Mouse (Mus musculus): ENCODE data around the gene Sufu. TPM values are rescaled to one million over a fixed set of nuclear protein-coding genes. Genes with fewer than 3 reads are reported as not detected.
A peak's percentile ranks its signal among the peaks of the same experiment; 100 is the strongest.

Sufu gene
- polyA plus RNA-seq, 1 experiment: 16.6 TPM

DNA sequence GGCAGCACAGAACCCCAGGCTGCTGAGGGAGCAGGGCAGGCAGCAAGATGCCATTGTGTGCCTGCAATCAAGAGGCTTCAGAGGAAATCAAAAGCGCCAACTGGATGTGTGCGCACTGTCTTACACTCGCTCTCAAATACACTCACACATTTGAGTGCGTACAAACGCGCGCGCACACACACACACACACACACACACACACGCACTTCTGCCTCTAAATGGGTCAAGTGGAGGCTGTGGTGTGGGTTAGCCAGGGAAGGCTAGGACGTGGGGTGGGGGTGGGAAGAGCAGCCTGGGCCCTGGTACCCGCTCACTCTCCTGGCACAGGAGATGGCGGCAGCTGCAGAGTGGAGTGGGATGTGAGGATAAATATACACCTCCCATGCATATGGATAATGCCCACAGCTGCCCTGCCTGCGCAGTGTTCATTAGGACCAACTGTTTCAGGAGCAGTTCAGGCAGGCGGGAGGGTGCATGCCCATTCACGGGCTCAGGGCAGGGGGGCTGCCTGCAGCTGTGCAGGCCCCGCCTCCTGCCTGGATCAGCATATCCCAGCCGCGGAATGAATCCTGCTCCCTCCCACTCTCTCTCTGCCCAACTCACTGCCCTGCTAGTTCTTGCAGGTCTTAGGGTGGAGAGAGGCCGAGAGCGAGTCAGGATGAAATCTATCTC, 126.9 kb downstream of the Sufu start:
- Histone ChIP-seq H3K27me3 (ENCODE audit: control insufficient read depth, insufficient read depth, insufficient read length) (no peaks in the 10 kb centered on the region), H3K4me3 (peak overlapping the region; percentile 22), H3ac (ENCODE audit: control insufficient read depth, insufficient read length) (peak overlapping the region; percentile 1), H3K79me2 (ENCODE audit: control insufficient read depth, insufficient read depth) (no peaks in the 10 kb centered on the region), H3K36me3 (ENCODE audit: control insufficient read depth, insufficient read depth) (no peaks in the 10 kb centered on the region), H3K4me2 (ENCODE audit: low read depth) (peak overlapping the region; percentile 96)
- TF ChIP-seq MAX (IDR thresholded peaks at IDR 0.05; ENCODE audit: low read depth) (no peak), MYOG (IDR thresholded peaks at IDR 0.05; ENCODE audit: control insufficient read depth in 1 of 3, insufficient read depth in 1 of 3, insufficient read length in 2 of 3, low read depth in 2 of 3) (peak; percentile 44 to 97 (median 93)), CEBPB (IDR thresholded peaks at IDR 0.05; ENCODE audit: insufficient read depth, poor library complexity, severe bottlenecking) (no peak), TCF12 (IDR thresholded peaks at IDR 0.05; ENCODE audit: insufficient read depth, poor library complexity, severe bottlenecking) (peak; percentile 68), E2F4 (IDR thresholded peaks at IDR 0.05; ENCODE audit: insufficient read depth) (no peak), TCF3 (IDR thresholded peaks at IDR 0.05; ENCODE audit: insufficient read length, low read depth) (peak; percentile 70), POLR2A (IDR thresholded peaks at IDR 0.05; ENCODE audit: insufficient read length, low read depth) (peak; percentile 68), SRF (IDR thresholded peaks at IDR 0.05; ENCODE audit: control insufficient read depth, insufficient read length, low read depth) (peak; percentile 59), POLR2AphosphoS2 (IDR thresholded peaks at IDR 0.05; ENCODE audit: insufficient read length, low read depth) (peak; percentile 64), MYOD1 (IDR thresholded peaks at IDR 0.05; ENCODE audit: control insufficient read depth in 1 of 3, insufficient read length in 2 of 3, low read depth in 2 of 3) (peak in 2 of 3 experiments; percentile 92 to 97)

DNA sequence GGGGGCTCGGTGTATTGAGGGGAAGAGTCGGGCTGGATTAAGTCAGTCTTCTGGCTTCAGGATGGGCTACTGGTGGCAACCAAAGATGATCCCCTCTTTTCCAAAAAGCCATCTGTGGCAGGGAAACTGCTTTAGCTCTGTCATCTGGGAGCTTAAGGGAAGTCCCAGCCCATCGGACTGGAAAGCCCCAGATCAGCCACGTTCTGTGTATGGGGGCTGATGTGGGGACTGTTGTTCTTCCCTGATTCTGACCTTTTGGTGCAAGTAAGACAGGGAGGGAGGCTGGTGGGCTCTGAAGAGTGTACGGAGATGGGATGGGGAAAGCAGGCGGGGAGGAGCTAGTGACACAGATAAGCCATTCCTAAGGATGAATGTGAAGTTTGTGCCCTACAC, 127.5 kb downstream of the Sufu start:
- Histone ChIP-seq H3K4me2 (ENCODE audit: low read depth) (peak overlapping the region; percentile 96), H3K4me3 (peak overlapping the region; percentile 22), H3K27me3 (ENCODE audit: control insufficient read depth, insufficient read depth, insufficient read length) (no peaks in the 10 kb centered on the region), H3K36me3 (ENCODE audit: control insufficient read depth, insufficient read depth) (no peaks in the 10 kb centered on the region), H3K79me2 (ENCODE audit: control insufficient read depth, insufficient read depth) (no peaks in the 10 kb centered on the region), H3ac (ENCODE audit: control insufficient read depth, insufficient read length) (peak overlapping the region; percentile 1)
- no peak for TF ChIP-seq CEBPB (IDR thresholded peaks at IDR 0.05; ENCODE audit: insufficient read depth, poor library complexity, severe bottlenecking)
- no peak for TF ChIP-seq MYOG (IDR thresholded peaks at IDR 0.05; ENCODE audit: control insufficient read depth in 1 of 3, insufficient read depth in 1 of 3, insufficient read length in 2 of 3, low read depth in 2 of 3)
- no peak for TF ChIP-seq REST (IDR thresholded peaks at IDR 0.05; ENCODE audit: insufficient read depth, insufficient read length)
- no peak for TF ChIP-seq SRF (IDR thresholded peaks at IDR 0.05; ENCODE audit: control insufficient read depth, insufficient read length, low read depth)
- TF ChIP-seq POLR2A (IDR thresholded peaks at IDR 0.05; ENCODE audit: insufficient read length, low read depth): no peak
- TF ChIP-seq MYOD1 (IDR thresholded peaks at IDR 0.05; ENCODE audit: control insufficient read depth in 1 of 3, insufficient read length in 2 of 3, low read depth in 2 of 3): no peak
- TF ChIP-seq USF1 (IDR thresholded peaks at IDR 0.05; ENCODE audit: low read depth): no peak
- TF ChIP-seq TCF3 (IDR thresholded peaks at IDR 0.05; ENCODE audit: insufficient read length, low read depth): no peak
- no peak for TF ChIP-seq E2F4 (IDR thresholded peaks at IDR 0.05; ENCODE audit: insufficient read depth)
- TF ChIP-seq POLR2AphosphoS2 (IDR thresholded peaks at IDR 0.05; ENCODE audit: insufficient read length, low read depth): no peak
- no peak for TF ChIP-seq MAX (IDR thresholded peaks at IDR 0.05; ENCODE audit: low read depth)
- no peak for TF ChIP-seq TCF12 (IDR thresholded peaks at IDR 0.05; ENCODE audit: insufficient read depth, poor library complexity, severe bottlenecking)

- Histone ChIP-seq H3K4me2 (ENCODE audit: low read depth) (peak overlapping the region; percentile 96), H3K4me3 (peak overlapping the region; percentile 22), H3K36me3 (ENCODE audit: control insufficient read depth, insufficient read depth) (no peaks in the 10 kb centered on the region), H3K27me3 (ENCODE audit: control insufficient read depth, insufficient read depth, insufficient read length) (no peaks in the 10 kb centered on the region), H3K79me2 (ENCODE audit: control insufficient read depth, insufficient read depth) (no peaks in the 10 kb centered on the region), H3ac (ENCODE audit: control insufficient read depth, insufficient read length) (peak overlapping the region; percentile 1)
- no peak for TF ChIP-seq SRF (IDR thresholded peaks at IDR 0.05; ENCODE audit: control insufficient read depth, insufficient read length, low read depth)
- no peak for TF ChIP-seq TCF3 (IDR thresholded peaks at IDR 0.05; ENCODE audit: insufficient read length, low read depth)
- TF ChIP-seq POLR2A (IDR thresholded peaks at IDR 0.05; ENCODE audit: insufficient read length, low read depth): peak; percentile 40
- TF ChIP-seq MYOD1 (IDR thresholded peaks at IDR 0.05; ENCODE audit: control insufficient read depth in 1 of 3, insufficient read length in 2 of 3, low read depth in 2 of 3): peak in 1 of 3 experiments; percentile 31
- TF ChIP-seq POLR2AphosphoS2 (IDR thresholded peaks at IDR 0.05; ENCODE audit: insufficient read length, low read depth): peak; percentile 60
- no peak for TF ChIP-seq CEBPB (IDR thresholded peaks at IDR 0.05; ENCODE audit: insufficient read depth, poor library complexity, severe bottlenecking)
- peak in 1 of 3 experiments; percentile 39 for TF ChIP-seq MYOG (IDR thresholded peaks at IDR 0.05; ENCODE audit: control insufficient read depth in 1 of 3, insufficient read depth in 1 of 3, insufficient read length in 2 of 3, low read depth in 2 of 3)
- TF ChIP-seq MAX (IDR thresholded peaks at IDR 0.05; ENCODE audit: low read depth): no peak
- no peak for TF ChIP-seq REST (IDR thresholded peaks at IDR 0.05; ENCODE audit: insufficient read depth, insufficient read length)
- no peak for TF ChIP-seq USF1 (IDR thresholded peaks at IDR 0.05; ENCODE audit: low read depth)
- no peak for TF ChIP-seq TCF12 (IDR thresholded peaks at IDR 0.05; ENCODE audit: insufficient read depth, poor library complexity, severe bottlenecking)
- TF ChIP-seq E2F4 (IDR thresholded peaks at IDR 0.05; ENCODE audit: insufficient read depth): no peak
Measured at GRCm38 (mm10) chr19:46524601-46525321, 128.1 kb downstream of the Sufu start.

DNA sequence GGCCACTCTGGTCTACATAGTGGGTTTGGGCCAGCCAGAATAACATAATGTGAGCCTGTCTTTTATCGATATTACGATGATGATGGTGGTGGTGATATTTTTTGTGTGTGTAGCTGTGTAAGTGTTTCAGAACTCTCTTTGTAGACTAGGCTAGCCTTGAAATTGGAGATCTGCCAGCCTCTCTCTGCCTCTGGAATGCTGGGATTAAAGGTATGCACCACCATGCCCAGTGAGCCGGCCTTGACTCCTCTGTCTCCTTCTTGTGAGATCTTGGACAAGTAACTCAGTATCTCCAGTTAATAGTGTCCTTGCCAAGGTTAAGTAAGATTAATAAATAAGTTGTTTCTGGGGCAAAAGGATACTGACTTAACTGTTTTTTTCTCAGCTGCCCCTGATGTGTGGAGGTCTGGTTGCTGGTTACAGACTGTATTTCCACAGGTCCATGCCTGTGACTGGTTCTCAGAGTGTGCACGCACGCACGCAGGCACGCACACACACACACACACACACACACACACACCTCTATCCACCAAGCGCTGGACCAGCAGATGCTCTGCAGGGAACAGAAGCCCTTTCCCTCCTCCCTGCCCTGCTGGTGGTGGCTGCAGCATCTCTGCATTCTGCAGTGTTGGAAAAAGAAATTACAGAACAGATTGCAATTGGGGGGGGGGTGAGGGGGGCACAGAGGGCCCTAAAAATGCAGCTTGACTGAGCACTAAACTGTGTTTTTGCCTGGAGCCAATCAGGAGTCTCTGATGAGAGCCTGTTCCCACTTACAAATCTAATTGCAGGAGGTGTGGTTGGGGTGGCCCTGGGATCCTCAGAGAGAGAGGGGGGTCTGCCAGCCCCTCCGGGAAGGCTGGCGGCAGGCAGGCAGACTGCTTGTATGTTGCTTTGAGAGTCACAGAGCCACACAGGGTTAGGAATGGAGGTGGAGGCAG, 129.3 kb downstream of the Sufu start:
- Histone ChIP-seq H3K36me3 (ENCODE audit: control insufficient read depth, insufficient read depth) (no peaks in the 10 kb centered on the region), H3K4me2 (ENCODE audit: low read depth) (no peak overlapping the region)
- TF ChIP-seq USF1 (IDR thresholded peaks at IDR 0.05; ENCODE audit: low read depth) (no peak), TCF12 (IDR thresholded peaks at IDR 0.05; ENCODE audit: insufficient read depth, poor library complexity, severe bottlenecking) (no peak), POLR2A (IDR thresholded peaks at IDR 0.05; ENCODE audit: insufficient read length, low read depth) (no peak), CEBPB (IDR thresholded peaks at IDR 0.05; ENCODE audit: insufficient read depth, poor library complexity, severe bottlenecking) (no peak), E2F4 (IDR thresholded peaks at IDR 0.05; ENCODE audit: insufficient read depth) (no peak), MYOG (IDR thresholded peaks at IDR 0.05; ENCODE audit: control insufficient read depth in 1 of 3, insufficient read depth in 1 of 3, insufficient read length in 2 of 3, low read depth in 2 of 3) (no peak), TCF3 (IDR thresholded peaks at IDR 0.05; ENCODE audit: insufficient read length, low read depth) (no peak), MYOD1 (IDR thresholded peaks at IDR 0.05; ENCODE audit: control insufficient read depth in 1 of 3, insufficient read length in 2 of 3, low read depth in 2 of 3) (no peak), MAX (IDR thresholded peaks at IDR 0.05; ENCODE audit: low read depth) (no peak), SRF (IDR thresholded peaks at IDR 0.05; ENCODE audit: control insufficient read depth, insufficient read length, low read depth) (no peak), REST (IDR thresholded peaks at IDR 0.05; ENCODE audit: insufficient read depth, insufficient read length) (no peak), POLR2AphosphoS2 (IDR thresholded peaks at IDR 0.05; ENCODE audit: insufficient read length, low read depth) (no peak)

More for the DNA sequence above, 129.3 kb downstream of the Sufu start:
- H3K27me3 ChIP-seq (ENCODE audit: control insufficient read depth, insufficient read depth, insufficient read length): no peaks in the 10 kb centered on the region
- no peak overlapping the region for H3K4me3 ChIP-seq
- H3K79me2 ChIP-seq (ENCODE audit: control insufficient read depth, insufficient read depth): no peaks in the 10 kb centered on the region
- H3ac ChIP-seq (ENCODE audit: control insufficient read depth, insufficient read length): no peak overlapping the region
